Mouse (Mus musculus): ENCODE measurements around the gene Atp2b2. TPM values are rescaled to one million over a fixed set of nuclear protein-coding genes. Genes with fewer than 3 reads are reported as not detected.
A peak's percentile ranks its signal among the peaks of the same experiment; 100 is the strongest.

The Atp2b2 gene
- polyA plus RNA-seq, 1 experiment from 2014 or later: 0.03 TPM

GRCm38 (mm10) chr6:113933261-113934151 lies 108.9 kb downstream of the Atp2b2 start:
- H3K4me3 ChIP-seq: no peak overlapping the region
- no peaks in the 10 kb centered on the region for H3K36me3 ChIP-seq
- H3K4me1 ChIP-seq: peaks cover 12% of the 10 kb centered on the region
- H3K27ac ChIP-seq: no peak overlapping the region
- DNase-seq (ENCODE audit: low spot score): no peak
- no peaks in the 10 kb centered on the region for H3K9me3 ChIP-seq (replicated peaks)
- 81% methylated on average over 14 of the region's 14 CpGs for WGBS
- no peaks in the 10 kb centered on the region for H3K27me3 ChIP-seq (ENCODE audit: low read depth, poor library complexity, severe bottlenecking)

GRCm38 (mm10) chr6:113929191-113929875 lies 113.1 kb downstream of the Atp2b2 start:
- 89% methylated on average over 7 of the region's 8 CpGs for WGBS
- Histone ChIP-seq H3K4me1 (peaks cover 12% of the 10 kb centered on the region), H3K36me3 (no peaks in the 10 kb centered on the region), H3K9me3 (replicated peaks) (no peaks in the 10 kb centered on the region), H3K4me3 (no peak overlapping the region), H3K27ac (no peak overlapping the region), H3K27me3 (ENCODE audit: low read depth, poor library complexity, severe bottlenecking) (no peaks in the 10 kb centered on the region)
- peak; percentile 35 for DNase-seq (ENCODE audit: low spot score)

- Histone ChIP-seq H3K4me1 (no peaks in the 10 kb centered on the region), H3K27me3 (ENCODE audit: low read depth, poor library complexity, severe bottlenecking) (no peaks in the 10 kb centered on the region), H3K36me3 (no peaks in the 10 kb centered on the region), H3K27ac (no peak overlapping the region), H3K9me3 (replicated peaks) (no peaks in the 10 kb centered on the region), H3K4me3 (no peak overlapping the region)
- DNase-seq (ENCODE audit: low spot score): no peak
- WGBS: 86% methylated on average over 4 of the region's 4 CpGs
Observed at GRCm38 (mm10) chr6:113923249-113923648, 119.2 kb downstream of the Atp2b2 start.

GRCm38 (mm10) chr6:113920466-113920865 lies 121.9 kb downstream of the Atp2b2 start:
- WGBS: 70% methylated on average over 5 of the region's 5 CpGs
- H3K27ac ChIP-seq: no peak overlapping the region
- no peaks in the 10 kb centered on the region for H3K27me3 ChIP-seq (ENCODE audit: low read depth, poor library complexity, severe bottlenecking)
- no peaks in the 10 kb centered on the region for H3K9me3 ChIP-seq (replicated peaks)
- DNase-seq (ENCODE audit: low spot score): no peak
- H3K4me3 ChIP-seq: no peak overlapping the region
- H3K4me1 ChIP-seq: no peaks in the 10 kb centered on the region
- H3K36me3 ChIP-seq: no peaks in the 10 kb centered on the region

- Histone ChIP-seq H3K9me3 (replicated peaks) (no peaks in the 10 kb centered on the region), H3K36me3 (no peaks in the 10 kb centered on the region), H3K4me1 (no peaks in the 10 kb centered on the region), H3K27ac (no peak overlapping the region), H3K4me3 (no peak overlapping the region), H3K27me3 (ENCODE audit: low read depth, poor library complexity, severe bottlenecking) (no peaks in the 10 kb centered on the region)
- no peak for DNase-seq (ENCODE audit: low spot score)
- 83% methylated on average over 3 of the region's 3 CpGs for WGBS
Observed at GRCm38 (mm10) chr6:113912753-113913152, 129.7 kb downstream of the Atp2b2 start.

GRCm38 (mm10) chr6:113911094-113911493 lies 131.3 kb downstream of the Atp2b2 start:
- H3K27me3 ChIP-seq (ENCODE audit: low read depth, poor library complexity, severe bottlenecking): no peaks in the 10 kb centered on the region
- H3K4me1 ChIP-seq: no peaks in the 10 kb centered on the region
- DNase-seq (ENCODE audit: low spot score): no peak
- no peaks in the 10 kb centered on the region for H3K9me3 ChIP-seq (replicated peaks)
- H3K4me3 ChIP-seq: no peak overlapping the region
- WGBS: 72% methylated on average over 16 of the region's 16 CpGs
- H3K36me3 ChIP-seq: no peaks in the 10 kb centered on the region
- no peak overlapping the region for H3K27ac ChIP-seq

- DNase-seq (ENCODE audit: low spot score): no peak
- Histone ChIP-seq H3K27ac (no peak overlapping the region), H3K4me1 (no peaks in the 10 kb centered on the region), H3K27me3 (ENCODE audit: low read depth, poor library complexity, severe bottlenecking) (no peaks in the 10 kb centered on the region), H3K9me3 (replicated peaks) (no peaks in the 10 kb centered on the region), H3K36me3 (no peaks in the 10 kb centered on the region), H3K4me3 (no peak overlapping the region)
- 90% methylated on average over 3 of the region's 3 CpGs for WGBS
Observed at GRCm38 (mm10) chr6:113910411-113911055, 131.9 kb downstream of the Atp2b2 start.

- no peak for DNase-seq (ENCODE audit: low spot score)
- H3K4me3 ChIP-seq: no peak overlapping the region
- no peaks in the 10 kb centered on the region for H3K4me1 ChIP-seq
- 76% methylated on average over 5 of the region's 5 CpGs for WGBS
- H3K27me3 ChIP-seq (ENCODE audit: low read depth, poor library complexity, severe bottlenecking): no peaks in the 10 kb centered on the region
- no peaks in the 10 kb centered on the region for H3K36me3 ChIP-seq
- no peak overlapping the region for H3K27ac ChIP-seq
- no peaks in the 10 kb centered on the region for H3K9me3 ChIP-seq (replicated peaks)
Observed at GRCm38 (mm10) chr6:113909836-113910235, 132.6 kb downstream of the Atp2b2 start.

- Histone ChIP-seq H3K27me3 (ENCODE audit: low read depth, poor library complexity, severe bottlenecking) (no peaks in the 10 kb centered on the region), H3K9me3 (replicated peaks) (no peaks in the 10 kb centered on the region), H3K36me3 (no peaks in the 10 kb centered on the region), H3K27ac (no peak overlapping the region), H3K4me3 (no peak overlapping the region), H3K4me1 (no peaks in the 10 kb centered on the region)
- DNase-seq (ENCODE audit: low spot score): no peak
Observed at GRCm38 (mm10) chr6:113908066-113908465, 134.3 kb downstream of the Atp2b2 start.

GRCm38 (mm10) chr6:113904406-113904805 lies 138.0 kb downstream of the Atp2b2 start:
- H3K36me3 ChIP-seq: no peaks in the 10 kb centered on the region
- no peak overlapping the region for H3K4me3 ChIP-seq
- H3K27me3 ChIP-seq (ENCODE audit: low read depth, poor library complexity, severe bottlenecking): peaks cover 7% of the 10 kb centered on the region; the same call in 1 of the 2 replicates
- DNase-seq (ENCODE audit: low spot score): no peak
- H3K27ac ChIP-seq: no peak overlapping the region
- no peaks in the 10 kb centered on the region for H3K9me3 ChIP-seq (replicated peaks)
- no peaks in the 10 kb centered on the region for H3K4me1 ChIP-seq
- WGBS: 62% methylated on average over 5 of the region's 5 CpGs

- WGBS: 96% methylated on average over 4 of the region's 4 CpGs
- DNase-seq (ENCODE audit: low spot score): no peak
- peaks cover 5% of the 10 kb centered on the region for H3K4me1 ChIP-seq
- no peaks in the 10 kb centered on the region for H3K36me3 ChIP-seq
- H3K9me3 ChIP-seq (replicated peaks): no peaks in the 10 kb centered on the region
- no peak overlapping the region for H3K27ac ChIP-seq
- H3K4me3 ChIP-seq: no peak overlapping the region
- peaks cover 34% of the 10 kb centered on the region for H3K27me3 ChIP-seq (ENCODE audit: low read depth, poor library complexity, severe bottlenecking)
Observed at GRCm38 (mm10) chr6:113896023-113896422, 146.4 kb downstream of the Atp2b2 start.

- WGBS: 89% methylated on average over 3 of the region's 3 CpGs
- Histone ChIP-seq H3K36me3 (no peaks in the 10 kb centered on the region), H3K9me3 (replicated peaks) (no peaks in the 10 kb centered on the region), H3K27me3 (ENCODE audit: low read depth, poor library complexity, severe bottlenecking) (peaks cover 54% of the 10 kb centered on the region), H3K27ac (no peak overlapping the region), H3K4me1 (peaks cover 16% of the 10 kb centered on the region), H3K4me3 (no peak overlapping the region)
- DNase-seq (ENCODE audit: low spot score): no peak
Observed at GRCm38 (mm10) chr6:113894008-113894407, 148.4 kb downstream of the Atp2b2 start.

Measured in limb, embryonic 10.5 days (tissue).